ENCODE assay signal across 8 mouse cellular contexts in genomic region chr2:122027862-122028755, GRCm38 (mm10). TPM values are rescaled to one million over a fixed set of nuclear protein-coding genes. Genes with fewer than 3 reads are reported as not detected.
DNase-seq lines count a peak whose midpoint lies in the region; ATAC-seq lines count a peak whose summit lies in the region.

Gene Eif3j1 (plus strand): TSS chr2:122028546.

- H3K27me3 ChIP-seq in hindbrain, embryonic 13.5 days: no peaks in the 10 kb centered on the region

- H3K36me3 ChIP-seq in hindbrain, embryonic 13.5 days: 0 out of 2 replicates have a peak, but pooled peaks cover 1% of the 10 kb centered on the region

- ATAC-seq in hindbrain, embryonic 13.5 days (ENCODE audit: low FRiP score): peak; percentile 99

- H3K4me3 ChIP-seq in hindbrain, embryonic 13.5 days: peak within 1 kb of the TSS; percentile 96

- H3K27ac ChIP-seq in hindbrain, embryonic 13.5 days: peak within 1 kb of the TSS; percentile 90

- H3K4me1 ChIP-seq in hindbrain, embryonic 13.5 days (replicated peaks): peaks cover 23% of the 10 kb centered on the region

- peak; percentile 91 for DNase-seq in NIH3T3 (ENCODE audit: low read depth)
- peak; percentile 92 to 96 for DNase-seq in cerebellum, postnatal 10 days
- DNase-seq in frontal cortex, postnatal 14 days (ENCODE audit: low spot score in 2 of 2): peak; percentile 75 to 76
- peak; percentile 74 to 77 for DNase-seq in layer of hippocampus, postnatal 25 days (ENCODE audit: extremely low spot score in 1 of 2, low spot score in 1 of 2)
- DNase-seq in lung, postnatal 25 days (ENCODE audit: low spot score): peak; percentile 90
- DNase-seq in retina, embryonic 14.5 days (ENCODE audit: low spot score): peak; percentile 85
- peak; percentile 91 for DNase-seq in thymus, postnatal 4 days

- WGBS in hindbrain, embryonic 13.5 days: under 1% methylated on average over 62 of the region's 67 CpGs

- peak within 1 kb of the TSS; percentile 92 for H3K9ac ChIP-seq in hindbrain, embryonic 13.5 days

- no peaks in the 10 kb centered on the region for H3K9me3 ChIP-seq in hindbrain, embryonic 13.5 days

- H3K4me2 ChIP-seq in hindbrain, embryonic 13.5 days: peak within 1 kb of the TSS; percentile 82

RNA-seq across cellular contexts. Expression of gene Eif3j1, which starts in this region (rescaled TPM):
- 10.9 and 11.5 TPM in 2 replicates for polyA plus RNA-seq in hindbrain, embryonic 13.5 days (2015; fragmentation: Nextera tagmentation; extraction: Ambion mirVana)
- total RNA-seq in layer of hippocampus, postnatal 25 days (2021): 10 to 100 TPM; 19.1 to 19.8 TPM

Comparison
In these comparisons a context has a peak if more than half of its experiments do, and no peak if none do; other contexts are left out.
1. Peak in every context shown above with its lines: DNase-seq, ATAC-seq, H3K4me3 ChIP-seq and H3K27ac ChIP-seq.